Mouse (Mus musculus): ENCODE data around the gene Fnbp1l.

Fnbp1l gene

DNA sequence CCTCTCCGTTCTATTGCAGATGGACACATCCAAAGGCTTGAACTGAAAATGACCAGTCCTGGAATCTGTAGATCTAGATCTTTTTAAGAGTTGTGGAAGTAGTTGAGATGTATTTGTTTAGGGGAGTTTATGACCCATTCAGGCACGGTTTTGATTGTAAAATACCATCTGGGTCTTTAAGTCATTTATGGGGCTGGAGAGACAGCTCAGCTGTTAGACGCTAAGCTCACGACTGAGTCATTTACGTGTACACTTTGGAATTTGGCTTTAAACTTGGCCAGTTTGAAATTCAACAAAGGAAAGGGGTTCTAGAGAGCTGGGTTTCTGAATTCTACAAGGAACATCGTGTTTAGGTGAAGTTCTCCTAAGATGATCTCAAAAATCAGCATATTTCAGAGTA lies 124.8 kb downstream of the Fnbp1l start:
- no peak for DNase-seq (ENCODE audit: low read depth)

DNA sequence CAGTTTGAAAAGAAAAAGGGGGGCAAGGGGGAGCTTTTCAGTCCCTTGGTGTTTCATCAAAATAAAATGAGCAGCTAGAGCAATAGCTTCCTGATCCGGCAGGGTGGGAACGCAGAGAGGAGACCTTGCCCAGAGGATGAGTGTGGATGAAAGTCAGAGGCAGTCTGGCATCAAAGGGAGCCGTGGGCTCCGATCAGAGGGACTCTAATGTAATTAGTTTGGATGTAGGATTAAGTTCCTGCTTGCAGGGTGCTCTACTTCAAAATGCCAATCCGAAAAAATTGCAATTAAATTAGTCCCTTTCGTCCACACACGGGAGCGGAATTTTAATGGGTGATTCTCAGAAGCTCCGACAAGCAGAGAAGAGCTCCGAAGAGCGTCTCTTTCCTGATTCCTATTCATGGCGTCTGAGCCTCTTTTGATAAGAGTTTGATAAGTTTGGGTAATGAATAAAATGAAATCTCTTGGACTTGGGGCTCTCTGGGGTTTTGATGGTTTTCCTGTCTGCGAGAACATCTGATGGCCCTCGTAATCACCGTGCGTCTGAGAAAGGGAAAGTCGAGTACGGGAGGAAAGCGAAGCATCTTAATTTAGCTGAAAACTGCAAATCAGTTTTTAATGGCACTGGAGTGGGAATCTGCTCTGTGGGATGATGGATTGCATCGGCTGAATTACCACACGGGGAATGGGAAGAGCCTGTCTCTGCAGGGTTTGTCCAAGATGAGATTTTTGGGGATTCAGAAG lies 126.5 kb downstream of the Fnbp1l start:
- DNase-seq (ENCODE audit: low read depth), result no peak

DNA sequence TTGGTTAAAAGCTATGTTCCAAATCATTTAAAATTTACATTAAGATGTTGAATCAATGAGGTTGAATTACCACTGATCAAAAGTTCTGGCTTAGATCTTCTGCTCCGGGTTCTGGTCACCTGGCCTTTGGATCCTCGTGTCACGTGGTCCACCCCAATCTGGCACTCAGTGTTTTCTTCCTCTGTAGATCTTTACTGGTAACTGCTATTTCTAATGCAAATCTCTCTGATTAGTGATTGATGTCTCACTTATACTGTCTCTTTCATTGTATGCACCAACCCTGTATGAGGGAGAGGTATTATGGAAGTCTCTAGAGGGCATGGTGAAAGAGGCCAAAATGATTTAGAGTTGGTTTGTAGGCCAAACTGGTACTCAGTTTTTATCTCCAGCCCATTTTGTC lies 127.5 kb downstream of the Fnbp1l start:
- DNase-seq (ENCODE audit: low read depth), result no peak

DNA sequence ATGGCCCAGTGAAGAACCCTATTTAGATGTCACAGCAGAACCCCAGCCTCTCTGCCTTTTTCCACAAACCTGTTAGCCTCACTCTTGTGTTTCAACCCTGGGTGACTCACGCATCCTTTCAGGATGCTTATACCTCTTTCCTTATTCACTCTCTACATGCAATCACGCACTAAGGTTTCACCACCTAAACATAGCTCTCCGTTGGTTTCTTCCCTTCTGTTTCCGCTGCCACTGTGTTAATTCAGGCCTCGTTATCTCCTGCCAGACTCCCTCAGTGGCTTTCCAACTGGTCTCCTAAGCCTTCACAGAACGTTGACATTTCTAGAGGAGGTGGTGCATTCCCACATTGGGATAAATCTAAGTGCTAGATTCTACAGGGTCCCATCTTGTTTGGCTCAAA lies 128.9 kb downstream of the Fnbp1l start:
- DNase-seq (ENCODE audit: low read depth), result no peak
